Mouse (Mus musculus): Measurements from ENCODE around the gene Anxa2. TPM values are rescaled to one million over a fixed set of nuclear protein-coding genes. Genes with fewer than 3 reads are reported as not detected.

The Anxa2 gene
- 13.3 TPM for total RNA-seq (2023)

DNA sequence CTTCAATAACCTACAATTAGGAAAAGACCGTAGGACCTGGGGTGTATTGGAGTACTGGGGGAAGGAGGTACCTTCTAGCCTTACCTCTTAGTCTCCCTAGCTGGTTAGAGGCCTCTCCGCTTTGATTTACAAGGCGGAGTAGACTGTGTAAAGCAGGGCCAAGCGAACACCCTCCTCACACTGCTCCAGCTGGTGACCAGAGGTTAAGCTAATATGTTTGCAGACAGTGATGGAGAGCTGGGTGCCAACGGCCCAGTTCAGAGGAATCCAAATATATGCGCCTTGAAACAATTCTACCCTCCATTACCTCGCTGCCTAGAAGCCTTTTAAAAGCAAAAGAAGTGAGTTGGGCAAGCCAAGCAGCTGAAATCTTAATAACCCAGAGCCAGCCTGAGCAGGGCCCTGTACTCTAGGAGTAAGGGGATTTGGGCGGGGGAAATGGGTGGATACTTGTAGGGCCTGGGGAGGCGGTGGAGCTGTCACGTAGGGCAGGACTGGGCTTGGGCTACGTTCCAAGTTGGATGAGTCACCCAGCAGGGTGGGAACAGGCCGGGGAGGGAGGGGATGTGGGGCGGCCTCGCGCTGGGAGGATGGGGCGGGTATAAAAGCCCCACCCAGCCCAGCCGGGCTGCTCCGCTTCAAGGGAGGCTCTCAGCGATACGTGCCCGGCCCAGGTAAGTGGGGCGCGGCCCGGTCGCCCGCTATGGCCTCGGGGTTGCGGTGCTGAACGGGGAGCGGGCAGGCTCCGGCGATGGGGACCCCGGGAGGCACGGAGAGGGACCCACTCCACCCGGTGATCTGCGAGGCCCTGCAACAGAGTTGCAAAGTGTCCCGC is at the start of gene Anxa2:
Anxa2 (plus strand) TSS at position 555 of the 835 bp plus-strand sequence.

Other genes with a start within 250 kb of the Anxa2 start
- 12.4 TPM for gene Ice2, start 55.7 kb upstream of the Anxa2 start, total RNA-seq (2023)

All from CD4-positive naive resting alpha-beta T cell, adult 76 days (primary cell).